Mouse (Mus musculus): ENCODE measurements around the gene Ptpre. TPM values are rescaled to one million over a fixed set of nuclear protein-coding genes. Genes with fewer than 3 reads are reported as not detected.
"Not testable (repeated sequence)": the region's sequence is repeated elsewhere in the genome, so short reads cannot be mapped to it uniquely, and the experiment has no call there.

Gene Ptpre
- total RNA-seq, 2 experiments from 2014 or later: 1.6 TPM

DNA sequence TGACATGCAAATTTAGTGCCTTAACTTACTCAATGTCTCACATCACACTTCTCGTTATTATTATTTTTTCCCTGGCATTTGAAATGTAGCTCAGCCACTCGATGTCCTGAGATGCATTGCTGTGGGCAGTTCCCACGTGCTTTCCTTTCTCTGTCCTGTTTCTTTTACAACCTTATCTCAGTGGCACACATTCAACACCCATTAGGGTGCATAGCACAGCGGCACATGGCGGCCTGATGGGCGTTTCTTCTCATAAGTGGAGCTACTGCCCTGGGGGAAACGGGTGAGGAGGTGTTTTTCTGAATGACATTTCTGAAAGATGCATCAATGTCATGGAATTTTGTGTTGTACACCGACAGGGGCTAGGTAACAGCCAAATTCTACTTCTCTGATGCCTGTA, 64.3 kb downstream of the Ptpre start:
- intact Hi-C loops (cut with DNase I): no loop called here
- no peak for DNase-seq

DNA sequence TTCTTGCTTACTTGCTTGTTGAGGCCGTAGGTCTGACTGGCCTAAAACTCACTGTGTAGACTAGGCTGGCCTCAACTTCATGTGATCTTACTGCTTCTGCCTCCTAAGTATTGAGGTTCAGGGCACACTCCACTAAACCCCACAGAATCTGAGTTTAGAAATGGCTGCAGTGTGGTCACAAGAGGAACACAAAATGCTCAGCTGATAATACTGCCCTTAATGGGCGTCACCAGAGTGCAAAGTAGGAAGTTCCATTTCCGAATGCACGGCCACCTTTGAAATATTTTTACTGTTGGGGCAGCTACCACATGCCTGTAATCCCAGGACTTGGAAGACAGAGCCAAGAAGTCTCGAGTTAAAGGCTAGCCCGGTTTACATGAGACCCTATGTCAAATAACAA, 65.0 kb downstream of the Ptpre start:
- no peak for DNase-seq
- intact Hi-C loops (cut with DNase I): no loop called here

DNA sequence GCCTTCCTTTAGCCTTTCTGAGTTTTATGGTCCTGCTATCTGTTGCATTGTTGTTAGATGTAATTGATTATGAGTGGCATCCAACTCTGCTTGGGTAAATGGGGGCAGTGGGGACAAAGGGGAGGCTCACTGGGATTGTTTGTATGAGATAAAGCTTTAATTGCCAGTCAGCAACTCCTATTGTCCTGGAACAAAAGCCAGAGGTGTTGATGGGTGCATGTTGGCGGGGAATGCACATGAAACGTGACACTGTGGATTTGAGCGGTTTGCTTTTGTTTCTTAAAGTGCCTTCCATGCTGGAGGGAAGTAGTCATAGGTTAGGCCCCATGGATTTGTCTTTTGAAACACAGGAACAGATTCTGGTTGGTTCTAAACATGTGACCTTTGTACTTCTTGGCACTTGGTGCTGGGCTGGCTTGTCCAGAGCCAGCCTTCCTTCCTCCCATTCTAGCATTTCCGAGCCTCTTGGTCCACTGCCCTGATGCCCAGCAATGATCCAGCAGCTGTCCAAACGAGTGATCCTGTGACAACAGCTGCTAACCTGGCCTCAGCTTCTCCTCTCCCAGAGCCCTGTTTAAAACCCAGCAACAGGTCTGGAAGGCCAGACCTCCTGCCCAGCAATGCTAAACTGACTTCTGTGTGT, 65.7 kb downstream of the Ptpre start:
- intact Hi-C loops (cut with DNase I): no loop called here
- peak; percentile 69 to 71 for DNase-seq

DNA sequence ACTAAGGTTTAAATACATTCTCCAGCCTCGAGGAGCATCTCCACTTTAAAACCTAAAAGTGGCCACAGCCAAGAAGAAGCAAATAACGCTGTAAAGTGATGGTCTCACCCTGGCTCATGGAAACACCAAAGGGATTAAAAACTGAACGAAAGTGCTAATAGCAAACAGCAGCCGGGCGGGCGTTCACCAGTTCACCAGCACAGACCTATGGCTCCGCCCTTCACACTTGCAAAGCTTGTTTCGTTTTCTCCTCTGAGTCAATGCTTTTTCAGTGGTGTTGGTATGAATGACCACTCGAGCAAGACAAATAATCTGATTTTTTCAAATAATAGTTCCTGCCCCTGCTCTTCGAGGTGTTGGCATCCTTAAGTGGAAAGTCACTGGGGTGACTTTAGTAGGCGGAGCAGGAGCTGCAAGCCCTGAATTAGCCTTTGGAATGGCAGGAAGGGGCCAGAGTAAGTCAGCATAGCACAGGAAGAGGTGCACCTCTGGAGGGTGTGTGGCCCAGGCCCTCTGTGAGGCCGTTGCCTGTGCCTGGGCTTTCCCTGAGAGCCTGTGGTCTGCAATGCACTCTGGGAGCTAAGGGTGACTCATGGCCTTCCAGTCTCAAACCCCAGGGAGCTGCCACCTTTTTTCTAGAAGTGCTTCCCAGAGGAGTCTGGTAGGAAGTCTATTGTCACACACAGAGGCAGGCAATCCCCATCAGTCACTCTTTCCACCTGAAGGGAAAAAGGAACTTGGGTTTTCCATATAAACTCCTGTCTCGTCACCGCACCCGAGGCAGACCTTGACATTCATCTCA, 67.9 kb downstream of the Ptpre start:
- intact Hi-C loops (cut with DNase I): no loop called here
- no peak for DNase-seq

DNA sequence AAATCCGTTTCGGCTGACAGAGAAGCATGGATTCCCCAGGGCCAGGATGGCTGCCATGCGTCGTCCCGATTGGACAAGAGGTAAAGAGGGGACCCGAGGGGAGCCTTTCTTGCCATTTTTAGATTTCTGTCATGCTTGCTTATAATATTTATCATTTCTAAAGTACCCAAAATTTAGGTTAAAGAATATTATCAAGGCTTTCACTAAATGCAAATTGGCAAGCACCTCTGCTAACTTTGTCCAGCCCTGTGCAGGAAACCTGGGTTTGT, 68.5 kb downstream of the Ptpre start:
- intact Hi-C loops (cut with DNase I): no loop called here

DNA sequence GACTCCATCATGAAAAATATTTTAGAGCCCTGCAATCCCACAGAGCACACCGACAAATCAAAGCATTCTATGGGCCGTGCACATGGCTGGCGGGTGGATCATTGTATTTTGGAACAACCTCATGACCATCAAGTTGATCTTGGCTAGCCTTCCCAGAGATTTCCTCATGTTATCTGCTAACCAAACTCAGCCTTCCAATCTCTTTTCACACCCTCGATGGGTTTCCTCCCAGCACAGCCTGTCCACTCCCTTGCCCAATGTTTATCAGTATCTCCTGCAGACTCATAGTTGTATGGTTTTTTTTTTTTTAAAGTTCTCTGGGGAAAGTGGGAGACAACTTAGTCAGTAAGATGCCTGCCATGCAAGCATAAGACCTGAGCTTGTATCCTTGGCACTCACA, 70.9 kb downstream of the Ptpre start:
- DNase-seq: no peak
- intact Hi-C loops (cut with DNase I): no loop called here

More for the DNA sequence above, 68.5 kb downstream of the Ptpre start:
- no peak for DNase-seq

DNA sequence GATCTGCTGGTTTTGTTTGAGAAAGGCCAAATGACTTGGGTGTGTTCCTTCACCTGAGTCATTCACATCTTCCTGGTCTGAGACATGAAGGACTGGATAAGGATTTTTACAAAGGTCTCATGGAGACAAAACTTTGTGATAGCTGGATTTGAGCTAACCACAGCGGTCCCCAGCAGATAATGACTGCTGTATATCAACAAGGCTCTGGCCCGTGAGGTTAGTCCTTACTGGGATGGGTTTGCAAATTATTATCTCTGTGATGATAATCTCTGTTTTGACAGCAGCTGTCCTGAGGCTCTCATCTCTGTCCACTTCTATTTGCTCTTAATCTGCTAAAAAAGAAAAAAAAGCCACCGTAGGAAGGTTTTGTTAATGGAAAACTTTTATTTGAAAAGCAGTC, 71.7 kb downstream of the Ptpre start:
- intact Hi-C loops (cut with DNase I): no loop called here
- DNase-seq: no peak

DNA sequence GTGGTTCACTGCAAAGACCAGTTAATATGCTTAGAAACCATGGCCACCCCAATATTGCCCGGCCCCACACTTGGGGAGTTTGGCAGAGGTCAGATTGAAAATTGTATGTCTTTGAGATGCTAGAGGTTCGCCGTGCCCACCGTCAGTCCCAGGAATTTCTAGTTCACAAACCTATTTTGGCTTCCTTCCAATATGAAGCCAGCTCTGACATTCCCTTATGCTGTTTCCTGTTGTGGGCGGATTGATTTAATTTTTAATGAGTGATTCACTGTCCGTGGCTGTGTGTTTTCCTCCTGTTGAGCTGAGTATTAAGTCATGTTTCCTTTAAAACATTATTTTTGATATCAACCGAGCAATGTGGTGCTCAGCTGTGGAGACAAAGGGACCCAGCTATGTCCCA, 72.4 kb downstream of the Ptpre start:
- intact Hi-C loops (cut with DNase I): no loop called here

DNA sequence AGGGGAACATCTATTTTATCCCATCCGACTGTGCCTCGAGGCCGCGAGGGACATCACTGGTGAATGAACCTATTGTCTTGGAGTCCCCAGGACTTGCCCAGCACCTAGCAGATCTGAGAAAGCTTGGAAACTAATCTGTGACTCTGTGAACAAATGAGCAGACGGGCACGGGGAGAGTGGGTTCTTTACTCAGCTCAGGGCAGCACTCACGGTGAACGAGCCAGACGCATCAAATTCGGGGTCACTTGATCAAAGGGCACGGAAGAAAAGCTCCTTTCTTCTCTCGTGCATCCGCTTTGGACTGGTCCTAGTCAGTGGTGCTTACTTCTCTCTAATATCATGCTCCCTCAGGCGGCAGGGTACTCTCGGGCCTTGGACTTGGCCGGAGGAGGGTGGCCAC, 75.0 kb downstream of the Ptpre start:
- intact Hi-C loops (cut with DNase I): no loop called here
- DNase-seq: no peak

More for the DNA sequence above, 72.4 kb downstream of the Ptpre start:
- DNase-seq: no peak

DNA sequence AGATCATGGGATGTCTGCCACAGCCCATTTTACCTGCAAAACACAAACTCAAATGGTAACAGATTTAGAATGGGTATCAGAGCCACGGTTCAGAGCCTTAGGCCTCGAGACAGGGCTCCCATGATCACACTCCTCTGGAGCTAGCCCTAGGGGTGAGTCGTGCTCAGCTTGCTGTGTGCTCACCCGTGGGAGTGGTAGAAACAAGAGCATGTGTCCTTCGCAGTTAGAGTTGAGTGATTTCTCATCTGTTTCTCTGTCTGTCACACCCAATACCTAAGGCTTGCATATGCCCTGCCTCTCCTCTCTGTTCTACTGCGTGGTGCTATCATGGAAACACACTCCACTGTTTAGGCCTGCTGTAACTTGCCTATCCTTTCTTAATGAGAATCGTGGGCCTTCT, 75.5 kb downstream of the Ptpre start:
- DNase-seq: no peak
- intact Hi-C loops (cut with DNase I): no loop called here

DNA sequence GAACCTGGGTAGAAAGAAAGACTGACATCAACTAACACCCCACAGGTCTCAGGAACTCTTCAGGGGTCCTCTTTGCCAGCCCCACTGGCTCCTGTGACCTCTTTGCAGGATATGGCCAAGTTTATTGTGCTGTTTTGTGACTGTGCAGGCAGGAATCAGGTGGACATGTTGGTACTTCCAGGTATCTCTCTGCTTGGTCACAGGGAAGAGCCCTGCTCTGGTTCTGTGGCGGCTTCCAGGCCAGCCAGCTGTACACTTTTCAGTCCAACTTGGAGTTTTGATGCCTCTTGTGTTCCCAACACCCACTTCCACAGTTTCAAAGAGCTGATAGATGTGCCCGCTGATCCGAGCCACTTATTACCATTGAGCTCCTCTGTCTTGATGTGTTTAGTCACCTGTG, 76.1 kb downstream of the Ptpre start:
- intact Hi-C loops (cut with DNase I): no loop called here

DNA sequence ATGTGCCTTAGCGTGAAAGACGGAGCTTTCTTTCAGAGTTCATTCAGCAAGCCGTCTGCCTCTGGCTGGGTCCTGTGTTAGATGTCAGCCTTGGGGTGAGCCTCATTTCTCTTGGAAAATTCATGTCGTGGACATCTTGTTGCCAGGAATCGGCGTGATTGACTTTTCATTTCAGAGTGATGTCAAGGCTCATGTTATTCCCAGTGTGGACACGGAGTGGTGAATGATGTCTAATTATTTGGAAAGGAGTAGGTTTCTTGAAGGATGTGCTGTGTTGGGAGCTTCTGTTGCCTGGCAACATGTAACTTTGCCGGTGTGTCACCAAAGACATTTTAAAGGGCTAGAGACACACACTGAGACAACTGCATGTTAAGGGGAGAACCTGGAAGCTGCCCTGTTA, 77.6 kb downstream of the Ptpre start:
- intact Hi-C loops (cut with DNase I): no loop called here
- DNase-seq: no peak

More for the DNA sequence above, 76.1 kb downstream of the Ptpre start:
- no peak for DNase-seq

DNA sequence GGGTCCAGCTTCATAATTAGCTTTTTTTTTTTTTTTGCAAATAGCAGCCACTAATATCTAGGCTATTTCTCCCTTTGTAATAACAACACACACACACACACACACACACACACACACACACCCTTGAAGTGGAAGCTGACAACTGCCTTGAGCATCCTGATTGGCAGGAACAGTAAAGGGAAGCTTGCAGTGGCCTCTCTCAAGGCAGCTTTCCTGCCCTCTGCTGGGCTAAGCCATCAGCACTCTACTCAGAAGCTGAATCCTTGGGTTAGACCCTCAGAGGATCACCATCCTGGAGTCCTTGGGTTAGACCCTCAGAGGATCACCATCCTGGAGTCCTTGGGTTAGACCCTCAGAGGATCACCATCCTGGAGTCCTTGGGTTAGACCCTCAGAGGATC, 79.2 kb downstream of the Ptpre start:
- DNase-seq: not testable (repeated sequence)
- intact Hi-C loops (cut with DNase I): loop anchor here (2.0 kb wide), 1 partner anchor 80 kb away; the partner anchor contains the start of gene Ptpre

DNA sequence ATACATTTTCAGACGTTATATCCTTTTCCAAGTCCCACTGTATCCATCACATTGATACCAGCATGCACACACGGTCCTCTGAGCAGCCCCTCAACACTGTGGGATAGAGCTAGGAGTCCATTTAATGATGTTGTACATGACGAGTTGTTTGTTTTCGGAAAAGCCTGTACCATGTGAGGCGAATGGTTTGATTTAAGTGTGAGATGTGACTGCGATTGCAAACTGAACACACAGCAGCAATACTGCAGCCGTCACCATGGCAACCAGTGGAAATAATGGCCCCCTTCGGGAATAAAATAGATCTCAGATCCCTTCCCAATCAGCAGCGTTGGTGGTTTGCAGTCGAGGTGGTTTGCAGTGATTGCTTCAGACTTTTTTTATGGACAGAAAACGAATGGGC, 80.5 kb downstream of the Ptpre start:
- intact Hi-C loops (cut with DNase I): loop anchor here (2.0 kb wide), 1 partner anchor 81 kb away; the partner anchor contains the start of gene Ptpre
- no peak for DNase-seq

DNA sequence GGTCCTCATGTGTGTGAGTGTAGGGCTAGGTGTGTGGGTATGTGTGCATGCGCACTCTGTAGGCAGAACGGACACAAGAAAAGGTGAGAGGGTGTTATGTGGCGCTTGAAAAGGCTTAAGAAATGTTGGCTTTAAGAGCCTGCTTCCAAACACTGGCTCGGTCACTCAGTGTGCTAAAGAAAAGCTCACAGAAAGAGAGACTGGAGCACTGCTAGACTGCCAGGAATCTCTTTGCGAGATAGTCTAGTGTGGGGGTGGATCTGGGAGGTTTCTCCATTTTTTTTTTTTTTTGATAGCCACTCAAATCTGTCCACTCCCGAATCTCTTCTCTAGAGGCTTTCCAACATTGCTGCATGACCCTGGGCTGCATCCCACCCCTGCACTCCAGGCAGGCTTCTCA, 84.4 kb downstream of the Ptpre start:
- no peak for DNase-seq
- intact Hi-C loops (cut with DNase I): no loop called here

DNA sequence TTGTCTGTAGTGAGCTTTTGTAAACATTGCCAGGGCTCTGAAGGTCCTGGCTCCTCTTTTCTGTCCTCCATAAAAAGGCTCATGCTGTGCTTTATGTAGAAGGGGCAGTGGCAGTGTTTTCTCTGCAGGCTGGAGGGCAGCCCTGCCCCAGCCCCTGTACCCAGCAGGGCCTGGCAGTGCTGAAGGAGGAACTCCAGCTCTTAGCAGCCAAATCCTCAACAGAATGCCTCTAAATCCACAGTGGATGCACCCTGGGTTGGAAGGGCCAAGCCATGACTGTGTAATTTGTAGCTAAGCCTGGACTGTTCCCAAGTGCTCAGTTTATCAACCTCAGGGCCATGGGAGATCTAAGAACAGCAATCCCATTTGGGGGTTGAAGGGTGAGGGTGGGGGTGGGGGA, 85.0 kb downstream of the Ptpre start:
- intact Hi-C loops (cut with DNase I): no loop called here
- no peak for DNase-seq

DNA sequence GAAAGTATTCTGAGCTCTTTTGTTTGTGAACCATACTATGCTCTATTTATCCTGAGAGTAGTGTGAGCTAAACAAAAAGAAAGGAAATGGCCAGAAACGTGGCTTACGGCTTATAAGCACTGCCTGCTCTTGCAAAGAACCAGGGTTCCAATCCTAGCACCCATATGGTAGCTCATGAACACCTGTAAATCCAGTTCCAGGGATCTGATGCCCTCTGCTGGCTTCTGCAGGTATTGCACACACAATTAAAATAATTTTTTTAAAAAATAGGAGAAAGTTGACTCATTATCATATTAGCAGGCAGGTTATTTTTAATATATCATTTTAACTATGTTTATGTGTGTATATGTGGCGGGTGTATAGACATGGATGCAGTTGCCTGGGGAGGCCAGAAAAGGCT, 87.6 kb downstream of the Ptpre start:
- intact Hi-C loops (cut with DNase I): no loop called here
- DNase-seq: no peak

DNA sequence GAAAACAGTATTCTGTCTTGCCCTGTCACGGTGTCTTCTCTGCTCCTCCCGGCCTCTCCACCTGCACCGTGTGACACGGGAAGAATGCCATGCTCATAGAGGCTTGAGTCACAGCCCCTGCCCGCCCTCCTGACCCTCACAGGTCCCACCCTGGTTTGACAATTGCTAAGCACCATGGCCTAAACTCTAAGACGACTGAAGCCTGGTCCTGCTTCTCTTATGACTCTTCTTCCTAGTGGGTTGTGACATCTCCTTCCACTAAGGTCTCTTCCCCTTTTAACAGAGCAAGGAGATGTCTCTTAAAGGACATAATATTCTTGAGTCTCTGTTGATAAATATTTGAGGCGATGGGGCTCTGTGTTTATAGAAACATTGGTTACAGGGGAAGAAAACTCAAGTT, 91.1 kb downstream of the Ptpre start:
- DNase-seq: no peak
- intact Hi-C loops (cut with DNase I): no loop called here

DNA sequence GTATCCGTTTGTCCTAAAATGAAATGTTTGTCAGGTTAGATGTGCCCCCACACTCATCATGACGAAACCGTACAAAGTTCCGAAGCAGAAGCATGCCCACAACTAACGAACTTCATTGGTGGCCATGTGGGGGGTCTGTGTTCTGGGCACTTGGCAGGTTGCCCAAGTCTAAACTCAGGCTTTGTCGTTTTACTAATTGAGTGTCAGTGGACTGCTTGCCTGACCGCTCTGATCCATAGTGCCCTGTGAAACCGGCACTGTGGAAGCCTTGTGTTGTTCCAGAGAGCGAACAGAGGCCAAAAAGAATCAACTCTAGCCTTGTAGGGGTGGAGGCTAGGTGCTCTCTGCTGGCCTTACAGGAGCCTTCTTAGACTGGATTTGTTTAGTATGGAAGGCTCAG, 91.7 kb downstream of the Ptpre start:
- intact Hi-C loops (cut with DNase I): no loop called here
- no peak for DNase-seq

DNA sequence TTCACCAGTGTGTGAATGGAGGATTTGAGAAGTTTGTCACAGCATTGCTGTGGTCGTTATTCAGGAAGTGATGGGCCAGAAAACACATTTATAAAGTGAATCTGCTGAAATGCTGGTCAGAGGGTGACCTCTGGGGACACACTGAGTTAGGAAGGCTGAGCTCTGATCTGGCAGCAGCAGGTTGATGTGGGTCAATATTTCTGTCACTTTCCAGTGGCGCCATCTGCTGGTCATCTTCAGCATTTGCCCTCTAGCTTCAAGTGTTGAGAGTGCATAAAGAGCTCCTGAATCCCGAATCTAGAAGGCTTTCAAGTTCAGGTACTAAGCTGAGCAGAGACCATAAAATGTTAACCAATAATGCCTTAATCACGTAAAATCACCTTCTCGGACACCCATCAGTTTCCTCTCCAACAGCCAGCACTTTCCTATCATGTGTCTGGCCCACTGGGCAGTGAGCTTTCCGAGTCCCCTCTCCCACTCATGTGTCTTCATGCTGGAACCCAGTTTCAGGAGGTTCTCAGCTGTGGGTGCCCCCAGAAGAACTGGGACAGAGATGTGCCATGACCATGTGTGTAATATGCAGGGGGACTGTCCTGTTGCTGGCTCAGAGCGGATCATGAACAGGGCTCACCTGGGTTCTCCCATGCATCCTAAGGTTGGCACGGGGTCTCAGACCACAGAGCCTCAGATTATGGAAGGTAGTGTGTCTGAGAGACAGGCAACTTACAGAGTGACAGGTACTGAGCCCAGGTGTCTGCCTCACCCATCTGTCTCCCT, 94.7 kb downstream of the Ptpre start:
- peak; percentile 69 for DNase-seq
- intact Hi-C loops (cut with DNase I): no loop called here

DNA sequence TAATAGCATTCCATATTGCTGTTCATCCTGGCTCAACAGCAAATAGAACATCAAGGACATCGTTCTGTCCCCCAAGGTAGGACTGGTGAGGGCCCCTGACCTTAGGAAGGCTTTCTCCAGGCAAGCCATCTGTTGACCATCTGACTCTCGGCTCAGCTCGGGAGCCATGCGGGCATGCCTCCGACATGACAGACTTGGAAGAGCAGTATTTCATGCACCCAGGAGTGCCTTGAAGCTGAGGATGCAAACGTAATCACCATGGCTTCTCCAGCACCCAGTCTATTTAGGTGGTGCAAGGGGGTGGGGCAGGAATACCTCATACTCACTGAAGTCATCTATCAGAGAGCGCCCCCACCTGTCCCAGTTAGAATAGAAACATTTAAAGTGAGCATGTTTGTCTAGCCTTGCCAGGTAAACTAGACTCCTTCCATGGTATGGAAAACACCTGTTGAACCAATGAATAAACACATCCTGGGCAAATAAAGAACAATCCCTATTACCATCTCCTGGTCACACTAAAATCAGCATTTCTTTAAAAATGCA, 95.5 kb downstream of the Ptpre start:
- no peak for DNase-seq
- intact Hi-C loops (cut with DNase I): no loop called here
